Mouse (Mus musculus) MEL (cell line): ENCODE data around the gene Gm42420. TPM values are rescaled to one million over a fixed set of nuclear protein-coding genes. Genes with fewer than 3 reads are reported as not detected.

Experiments used
- DNase-seq: peaks from one replicate; pipeline ENCODE4 v3.0.0; 2011; ENCODE audit warnings: low read depth, low spot score
- H3K27ac ChIP-seq: 2 replicates; pipeline ENCODE4 v1.5.1; 2012; ENCODE audit warnings: low read depth, mild to moderate bottlenecking, control low read depth, low read length, moderate library complexity; ENCODE audit not compliant: control insufficient read depth
- H3K27me3 ChIP-seq, 2 experiments: fragments of 150-350 bp in 1 of 2; sonication (generic) in 1 of 2; 2 replicates each; pipeline ENCODE4 v1.6.1; 2012; ENCODE audit warnings: low read length in 2 of 2, mild to moderate bottlenecking in 2 of 2, improper control_type of control experiment in 1 of 2, moderate library complexity in 1 of 2; ENCODE audit not compliant: insufficient read depth in 2 of 2, control insufficient read depth in 1 of 2
- H3K36me3 ChIP-seq, 2 experiments: 2 replicates each; pipeline ENCODE4 v1.6.1; 2012 to 2014; ENCODE audit warnings: low read length in 2 of 2, improper control_type of control experiment in 1 of 2, inconsistent platforms in 1 of 2, mild to moderate bottlenecking in 1 of 2; ENCODE audit not compliant: insufficient read depth in 2 of 2, control insufficient read depth in 1 of 2
- H3K4me1 ChIP-seq, 2 experiments: fragments of 150-350 bp in 1 of 2; sonication (generic) in 1 of 2; 2 replicates each; pipeline ENCODE4 v1.6.1; 2012; ENCODE audit warnings: low read length in 2 of 2, improper control_type of control experiment in 1 of 2, mild to moderate bottlenecking in 1 of 2; ENCODE audit not compliant: insufficient read depth in 2 of 2, control insufficient read depth in 1 of 2
- H3K4me3 ChIP-seq, 2 experiments: fragments of 150-350 bp in 1 of 2; sonication (generic) in 1 of 2; 2 replicates each; pipeline ENCODE4 v1.5.1; 2012; ENCODE audit warnings: low read depth in 2 of 2, low read length in 2 of 2, mild to moderate bottlenecking in 2 of 2, moderate library complexity in 2 of 2, control low read depth in 1 of 2, improper control_type of control experiment in 1 of 2; ENCODE audit not compliant: control insufficient read depth in 1 of 2, insufficient read depth in 1 of 2
- H3K79me2 ChIP-seq: 2 replicates; pipeline ENCODE4 v1.6.1; 2012; ENCODE audit warnings: mild to moderate bottlenecking, low read length, moderate library complexity; ENCODE audit not compliant: control insufficient read depth, poor library complexity, insufficient read depth
- H3K9ac ChIP-seq: 2 replicates; pipeline ENCODE4 v1.6.1; 2012; ENCODE audit warnings: low read depth, mild to moderate bottlenecking, control low read depth, low read length, moderate library complexity; ENCODE audit not compliant: control insufficient read depth, poor library complexity, severe bottlenecking
- H3K9me3 ChIP-seq: fragments of 150-350 bp; sonication (generic); replicated peaks from 2 replicates; pipeline ENCODE4 v1.6.1; 2012; ENCODE audit warnings: mild to moderate bottlenecking, low read length, improper control_type of control experiment, moderate library complexity; ENCODE audit not compliant: insufficient read depth
- BHLHE40 ChIP-seq: IDR thresholded peaks from 2 replicates; pipeline ENCODE4 v1.6.1; 2012; ENCODE audit warnings: low read depth, mild to moderate bottlenecking, inconsistent platforms, low read length, improper control_type of control experiment, borderline replicate concordance
- CHD1 ChIP-seq: IDR thresholded peaks from 2 replicates; pipeline ENCODE4 v1.6.1; 2012; ENCODE audit warnings: low read depth, mild to moderate bottlenecking, inconsistent platforms, low read length, improper control_type of control experiment
- CHD2 ChIP-seq: IDR thresholded peaks from 2 replicates; pipeline ENCODE4 v1.6.1; 2011; ENCODE audit warnings: low read length, improper control_type of control experiment
- CTCF ChIP-seq, 3 experiments: IDR thresholded peaks in 2 of 3; conservative IDR thresholded peaks in 1 of 3; 2 replicates each; pipeline ENCODE4 v1.5.1; 2011 to 2012; ENCODE audit warnings: low read length in 3 of 3, low read depth in 2 of 3, mild to moderate bottlenecking in 2 of 3, improper control_type of control experiment in 1 of 3, inconsistent platforms in 1 of 3, mixed read lengths in 1 of 3, moderate library complexity in 1 of 3; ENCODE audit not compliant: control insufficient read depth in 1 of 3, insufficient read depth in 1 of 3, poor library complexity in 1 of 3, severe bottlenecking in 1 of 3
- ELF1 ChIP-seq: IDR thresholded peaks from 2 replicates; pipeline ENCODE4 v1.6.1; 2014; ENCODE audit warnings: low read depth, mild to moderate bottlenecking, inconsistent platforms, low read length, improper control_type of control experiment, moderate library complexity
- EP300 ChIP-seq, 2 experiments: IDR thresholded peaks; 2 replicates each; pipeline ENCODE4 v1.6.1; 2011; ENCODE audit warnings: improper control_type of control experiment in 2 of 2, low read length in 2 of 2, low read depth in 1 of 2, mild to moderate bottlenecking in 1 of 2
- ETS1 ChIP-seq: IDR thresholded peaks from 2 replicates; pipeline ENCODE4 v1.6.1; 2012; ENCODE audit warnings: low read depth, mild to moderate bottlenecking, inconsistent platforms, low read length, improper control_type of control experiment, moderate library complexity
- GABPA ChIP-seq: IDR thresholded peaks from 2 replicates; pipeline ENCODE4 v1.6.1; 2012; ENCODE audit warnings: low read depth, mild to moderate bottlenecking, inconsistent platforms, low read length, improper control_type of control experiment, moderate library complexity
- HCFC1 ChIP-seq: IDR thresholded peaks from 2 replicates; pipeline ENCODE4 v1.6.1; 2012; ENCODE audit warnings: low read depth, mild to moderate bottlenecking, inconsistent platforms, low read length, improper control_type of control experiment, moderate library complexity
- JUND ChIP-seq: IDR thresholded peaks from 2 replicates; pipeline ENCODE4 v1.6.1; 2011; ENCODE audit warnings: low read depth, mild to moderate bottlenecking, improper control_type of control experiment, low read length
- MAFK ChIP-seq: IDR thresholded peaks from 2 replicates; pipeline ENCODE4 v1.6.1; 2011; ENCODE audit warnings: low read depth, mild to moderate bottlenecking, low read length, improper control_type of control experiment, borderline replicate concordance
- MAX ChIP-seq: IDR thresholded peaks from 2 replicates; pipeline ENCODE4 v1.6.1; 2011; ENCODE audit warnings: low read length, improper control_type of control experiment
- MEF2A ChIP-seq: IDR thresholded peaks from 2 replicates; pipeline ENCODE4 v1.6.1; 2014; ENCODE audit warnings: low read depth, mild to moderate bottlenecking, inconsistent platforms, low read length, improper control_type of control experiment; ENCODE audit not compliant: poor library complexity, insufficient replicate concordance, severe bottlenecking; ENCODE audit errors: extremely low read depth
- MYB ChIP-seq: IDR thresholded peaks from 2 replicates; pipeline ENCODE4 v1.6.1; 2011; ENCODE audit warnings: mild to moderate bottlenecking, low read depth, low read length, improper control_type of control experiment
- MYC ChIP-seq: IDR thresholded peaks from 2 replicates; pipeline ENCODE4 v1.6.1; 2011; ENCODE audit warnings: low read depth, mild to moderate bottlenecking, low read length, improper control_type of control experiment, moderate library complexity
- NELFE ChIP-seq: IDR thresholded peaks from 2 replicates; pipeline ENCODE4 v1.6.1; 2011; ENCODE audit warnings: low read depth, low read length, improper control_type of control experiment
- NRF1 ChIP-seq: IDR thresholded peaks from 2 replicates; pipeline ENCODE4 v1.6.1; 2014; ENCODE audit warnings: low read depth, mild to moderate bottlenecking, inconsistent platforms, low read length, improper control_type of control experiment, moderate library complexity; ENCODE audit not compliant: poor library complexity, insufficient read depth, severe bottlenecking
- POLR2AphosphoS2 ChIP-seq: IDR thresholded peaks from 2 replicates; pipeline ENCODE4 v1.6.1; 2011; ENCODE audit warnings: low read length, improper control_type of control experiment
- POLR2AphosphoS5 ChIP-seq: IDR thresholded peaks from 2 replicates; pipeline ENCODE4 v1.6.1; 2012; ENCODE audit warnings: low read depth, borderline replicate concordance, mild to moderate bottlenecking, inconsistent platforms, low read length, moderate library complexity, mixed read lengths
- RCOR1 ChIP-seq: IDR thresholded peaks from 2 replicates; pipeline ENCODE4 v1.6.1; 2012; ENCODE audit warnings: low read depth, mild to moderate bottlenecking, inconsistent platforms, low read length, improper control_type of control experiment
- SIN3A ChIP-seq: IDR thresholded peaks from 2 replicates; pipeline ENCODE4 v1.6.1; 2012; ENCODE audit warnings: low read length, improper control_type of control experiment, inconsistent platforms
- TAL1 ChIP-seq: IDR thresholded peaks from 2 replicates; pipeline ENCODE4 v1.6.1; 2012; ENCODE audit warnings: mild to moderate bottlenecking, inconsistent platforms, low read length, moderate library complexity, mixed read lengths
- TBP ChIP-seq: IDR thresholded peaks from 2 replicates; pipeline ENCODE4 v1.8.0; 2011; ENCODE audit warnings: low read depth, low read length, improper control_type of control experiment
- UBTF ChIP-seq: IDR thresholded peaks from 2 replicates; pipeline ENCODE4 v1.6.1; 2012; ENCODE audit warnings: low read depth, mild to moderate bottlenecking, inconsistent platforms, low read length, improper control_type of control experiment, moderate library complexity, borderline replicate concordance; ENCODE audit not compliant: insufficient read depth
- USF2 ChIP-seq, 2 experiments: IDR thresholded peaks; 2 replicates each; pipeline ENCODE4 v1.6.1; 2011 to 2012; ENCODE audit warnings: improper control_type of control experiment in 2 of 2, low read length in 2 of 2, borderline replicate concordance in 1 of 2, inconsistent platforms in 1 of 2, low read depth in 1 of 2, mild to moderate bottlenecking in 1 of 2; ENCODE audit not compliant: insufficient read depth in 1 of 2
- ZC3H11A ChIP-seq: IDR thresholded peaks from 2 replicates; pipeline ENCODE4 v1.6.1; 2012; ENCODE audit warnings: low read depth, mild to moderate bottlenecking, inconsistent platforms, low read length, improper control_type of control experiment
- ZNF384 ChIP-seq: IDR thresholded peaks from 2 replicates; pipeline ENCODE4 v1.6.1; 2012; ENCODE audit warnings: low read depth, mild to moderate bottlenecking, inconsistent platforms, low read length, improper control_type of control experiment
- polyA plus RNA-seq, 2 experiments: library from polyadenylated mRNA; stranded (reverse) in 1 of 2; unstranded in 1 of 2; fragments of >175 nt in 1 of 2; fragments of >200 nt in 1 of 2; gene quantifications; 2 replicates each; pipeline versions ENCODE4 v1.2.1 to v1.2.4; 2012; ENCODE audit warnings: low replicate concordance in 2 of 2, low read depth in 1 of 2; ENCODE audit not compliant: insufficient read length in 2 of 2, insufficient read depth in 1 of 2, missing spikeins in 1 of 2
- total RNA-seq: library from RNA; depleted of rRNA; stranded (reverse); fragments of 300-350 nt; gene quantifications from 2 replicates; pipeline ENCODE4 v1.2.3, GENCODE M21; 2012

Gene Gm42420
- total and polyA plus RNA-seq, 3 experiments = 1.5 to 1.9 TPM; not detected in 1

DNA sequence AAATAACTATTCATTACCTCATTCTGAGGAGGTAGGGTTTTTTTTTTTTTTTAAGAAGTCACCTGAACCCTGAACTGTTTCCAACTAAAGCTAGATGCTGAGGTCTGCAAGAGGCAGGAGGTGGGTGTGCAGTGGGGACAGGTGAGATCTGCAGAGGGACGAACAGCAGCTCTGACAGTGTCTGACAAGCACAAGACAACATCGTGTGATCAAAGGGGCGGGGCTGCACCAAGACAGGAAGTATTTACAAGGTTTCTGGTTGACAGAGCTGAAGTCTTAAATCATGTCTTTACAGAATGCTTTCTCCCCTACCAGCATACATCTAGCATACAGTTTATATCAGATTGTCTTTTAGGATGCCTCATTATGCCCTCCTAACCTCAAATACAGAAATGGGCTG, 21.3 kb downstream of the Gm42420 start:
- peak; percentile 43 for DNase-seq
- Histone ChIP-seq H3K4me3 (no peak overlapping the region), H3K9me3 (no peaks in the 10 kb centered on the region), H3K36me3 (no peaks in the 10 kb centered on the region; a peak in 2 of 4 replicates), H3K27ac (no peak overlapping the region), H3K9ac (no peak overlapping the region)
- TF ChIP-seq HCFC1 = no peak
- TF ChIP-seq MAX = no peak
- TF ChIP-seq UBTF = no peak
- no peak for TF ChIP-seq TAL1
- TF ChIP-seq POLR2AphosphoS5 = no peak
- TF ChIP-seq ZC3H11A = no peak
- no peak for TF ChIP-seq POLR2AphosphoS2
- TF ChIP-seq CHD1 = no peak
- TF ChIP-seq NELFE = no peak
- no peak for TF ChIP-seq ETS1
- TF ChIP-seq CHD2 = no peak
- no peak for TF ChIP-seq MYC
- no peak for TF ChIP-seq ZNF384
- no peak for TF ChIP-seq JUND
- TF ChIP-seq MAFK = no peak
- TF ChIP-seq MEF2A = no peak
- no peak for TF ChIP-seq BHLHE40
- no peak for TF ChIP-seq TBP
- TF ChIP-seq, all 39 proteins: peak for 0
- no peaks in the 10 kb centered on the region for H3K79me2 ChIP-seq
- peaks cover 0 to 2% of the 10 kb centered on the region in 2 experiments; a peak in 1 of 4 replicates for H3K4me1 ChIP-seq
- H3K27me3 ChIP-seq = no peaks in the 10 kb centered on the region

DNA sequence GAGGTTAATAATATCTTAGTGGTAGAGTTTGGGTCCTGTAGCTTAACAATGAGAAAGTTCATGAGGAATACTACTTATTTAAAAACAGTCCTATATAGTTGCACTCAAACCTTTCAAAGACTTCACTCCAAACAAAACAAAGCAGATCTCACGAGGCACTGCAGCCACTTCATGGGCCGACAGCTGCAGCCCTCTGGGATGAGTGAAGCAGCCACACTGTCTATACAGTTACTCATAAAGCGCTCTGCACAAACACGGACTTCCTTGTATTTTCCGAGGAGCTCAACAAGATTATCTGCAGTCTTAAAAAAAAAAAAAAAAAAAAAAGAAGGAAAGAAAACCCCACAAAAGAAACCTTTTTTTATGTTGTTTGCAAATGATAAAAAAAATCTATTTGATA, 21.8 kb downstream of the Gm42420 start:
- H3K9me3 ChIP-seq = no peaks in the 10 kb centered on the region
- H3K4me3 ChIP-seq = no peak overlapping the region
- no peak for DNase-seq
- TF ChIP-seq NELFE (no peak), TAL1 (no peak), ELF1 (no peak), POLR2AphosphoS2 (no peak), BHLHE40 (no peak), CHD2 (no peak), RCOR1 (no peak), GABPA (no peak), NRF1 (no peak), MAX (no peak), USF2 (IDR thresholded peaks at IDR 0.05; ENCODE audit: borderline replicate concordance in 1 of 2, insufficient read depth in 1 of 2, low read depth in 1 of 2, low read length in 2 of 2) (no peak), TBP (no peak), EP300 (IDR thresholded peaks at IDR 0.05; ENCODE audit: low read depth in 1 of 2, low read length in 2 of 2) (no peak), ZNF384 (no peak), SIN3A (no peak), MYB (no peak), CTCF (IDR thresholded peaks at IDR 0.05 in 2 of 3, conservative IDR thresholded peaks at IDR 0.05 in 1 of 3; ENCODE audit: control insufficient read depth in 1 of 3, insufficient read depth in 1 of 3, low read depth in 2 of 3, low read length in 3 of 3, poor library complexity in 1 of 3, severe bottlenecking in 1 of 3) (no peak), CHD1 (no peak)
- peaks cover 0 to 2% of the 10 kb centered on the region in 2 experiments; a peak in 1 of 4 replicates for H3K4me1 ChIP-seq
- no peaks in the 10 kb centered on the region for H3K79me2 ChIP-seq
- H3K27ac ChIP-seq = no peak overlapping the region
- no peaks in the 10 kb centered on the region for H3K27me3 ChIP-seq
- H3K36me3 ChIP-seq = peaks cover 0 to 1% of the 10 kb centered on the region in 2 experiments; a peak in 2 of 4 replicates
- H3K9ac ChIP-seq = no peak overlapping the region
